Mouse (Mus musculus) layer of hippocampus, postnatal 36 days (tissue): ENCODE results near the gene Ceacam11. TPM values are rescaled to one million over a fixed set of nuclear protein-coding genes. Genes with fewer than 3 reads are reported as not detected.
"Not testable (repeated sequence)": the region's sequence is repeated elsewhere in the genome, so short reads cannot be mapped to it uniquely, and the experiment has no call there.

Experiments
- DNase-seq, 2 experiments: peaks; one replicate each; pipeline ENCODE4 v3.0.0; 2022
- microRNA-seq, 2 experiments: library from miRNA; unstranded; fragments of <30 nt; microRNA quantifications; one replicate each; pipeline ENCODE4 v1.2.0; 2021
- total RNA-seq, 2 experiments: library from RNA; stranded (reverse); gene quantifications; 2 replicates each; pipeline ENCODE4 v1.2.3; 2021

Ceacam11 gene
- total RNA-seq: not detected

DNA sequence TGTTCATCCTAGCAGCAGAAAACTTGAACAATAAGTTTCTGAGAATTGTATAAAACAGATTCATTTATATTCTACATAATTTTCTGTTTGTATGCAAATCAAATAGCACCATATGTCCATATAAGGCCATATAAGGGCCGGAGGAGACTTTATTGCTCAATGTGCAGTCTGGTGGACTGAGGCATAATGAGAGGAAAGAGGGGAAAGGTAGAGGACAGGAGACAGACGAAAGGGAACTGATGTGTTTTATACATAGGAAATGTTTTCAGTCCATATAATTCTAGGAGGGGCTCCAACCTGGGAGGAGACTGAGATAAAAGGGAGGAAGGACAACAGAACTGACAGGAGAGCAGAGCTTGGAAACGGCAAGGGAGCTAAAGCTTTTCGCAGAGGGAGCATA, at the start of gene Ceacam11:
TSS of gene Ceacam11 (plus strand) at position 301 of the 400 bp plus-strand sequence.
- DNase-seq: no peak

DNA sequence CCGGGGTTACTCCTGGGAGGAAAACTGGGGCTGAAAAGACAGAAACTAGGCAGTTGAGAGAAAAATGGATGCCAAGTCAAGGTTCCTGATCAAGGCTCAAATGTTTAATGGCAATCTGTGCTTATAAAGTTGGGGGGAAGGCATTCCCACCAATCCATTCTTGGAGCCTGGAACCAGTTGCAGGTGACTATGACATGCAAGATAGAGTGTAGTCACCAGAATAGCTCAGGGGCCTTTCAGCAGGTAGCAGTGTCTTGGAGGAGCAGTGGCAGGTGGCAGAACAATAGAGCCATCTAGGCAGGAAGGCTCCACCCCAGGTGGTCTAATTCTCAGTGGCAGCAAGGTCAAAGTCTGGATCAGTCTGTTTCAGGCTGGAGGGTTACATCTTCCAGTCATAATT, 29.2 kb downstream of the Ceacam11 start:
- DNase-seq: not testable (repeated sequence)

DNA sequence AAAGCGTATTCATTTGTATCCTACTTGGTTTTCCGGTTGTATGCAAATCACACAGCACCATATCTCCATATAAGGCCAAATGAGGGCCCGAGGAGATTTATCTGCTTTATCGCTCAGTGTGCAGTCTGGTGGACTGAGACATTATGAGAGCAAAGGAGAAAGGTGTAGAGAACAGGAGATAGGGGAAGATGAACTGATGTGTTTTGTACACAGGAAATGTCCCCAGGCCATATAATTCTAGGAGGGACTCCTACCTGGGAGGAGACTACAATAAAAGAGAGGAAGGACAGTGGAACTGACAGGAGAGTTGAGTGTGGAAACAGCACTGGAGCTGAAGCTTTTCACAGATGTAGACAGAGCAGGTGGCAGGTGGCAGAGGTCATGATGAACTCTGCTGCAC, 37.7 kb downstream of the Ceacam11 start, which contains the start of gene Ceacam13:
TSS of gene Ceacam13 (plus strand) at position 301 of the 400 bp plus-strand sequence.
- DNase-seq: no peak

Small RNA genes within 50 kb of the gene (microRNA-seq; reads per million reads assigned to microRNA genes)
- 0 reads per million in 2 experiments for gene Gm22414

Other genes starting within 250 kb of the Ceacam11 start
- gene Ceacam14, start 159.5 kb upstream of the Ceacam11 start, total RNA-seq: not detected
- gene Gm5155, start 100.4 kb upstream of the Ceacam11 start, total RNA-seq: not detected
- not detected for gene Ceacam13, start 37.8 kb downstream of the Ceacam11 start, total RNA-seq
- gene Ceacam12, start 93.8 kb downstream of the Ceacam11 start, total RNA-seq: not detected
- not detected for gene Igfl3, start 204.4 kb downstream of the Ceacam11 start, total RNA-seq